Mouse (Mus musculus): ENCODE data around the gene Pard6a. TPM values are rescaled to one million over a fixed set of nuclear protein-coding genes. Genes with fewer than 3 reads are reported as not detected.
A peak's percentile ranks its signal among the peaks of the same experiment; 100 is the strongest.

Pard6a gene
- polyA plus RNA-seq, 1 experiment from 2014 or later = 13.2 TPM

GRCm38 (mm10) chr8:105732186-105732585 lies 31.2 kb downstream of the Pard6a start:
- 89% methylated on average over 5 of the region's 5 CpGs for WGBS
- H3K4me2 ChIP-seq (ENCODE audit: low read depth, low read length) = no peak overlapping the region
- DNase-seq (ENCODE audit: low spot score) = no peak
- ATAC-seq (replicated peaks; ENCODE audit: insufficient number of reproducible peaks, low FRiP score, low TSS enrichment, low read depth) = no peak
- H3K9me3 ChIP-seq (replicated peaks; ENCODE audit: control insufficient read depth, low read length) = no peaks in the 10 kb centered on the region
- H3K9ac ChIP-seq (replicated peaks; ENCODE audit: low read length) = no peak overlapping the region
- no peak overlapping the region for H3K27ac ChIP-seq (replicated peaks; ENCODE audit: low read depth, low read length)
- H3K4me1 ChIP-seq (ENCODE audit: control insufficient read depth, insufficient read depth, low read length) = no peaks in the 10 kb centered on the region
- H3K27me3 ChIP-seq (ENCODE audit: control insufficient read depth, insufficient read depth, low read length) = no peaks in the 10 kb centered on the region
- H3K4me3 ChIP-seq (ENCODE audit: low read depth, low read length) = no peak overlapping the region
- H3K36me3 ChIP-seq (replicated peaks; ENCODE audit: control insufficient read depth, insufficient read depth, low read depth, low read length) = peaks cover 4% of the 10 kb centered on the region; the same call in 1 of the 2 replicates

GRCm38 (mm10) chr8:105739216-105739615 lies 38.3 kb downstream of the Pard6a start:
- H3K9ac ChIP-seq (replicated peaks; ENCODE audit: low read length) = no peak overlapping the region
- no peak overlapping the region for H3K27ac ChIP-seq (replicated peaks; ENCODE audit: low read depth, low read length)
- ATAC-seq (replicated peaks; ENCODE audit: insufficient number of reproducible peaks, low FRiP score, low TSS enrichment, low read depth) (no peak), DNase-seq (ENCODE audit: low spot score) (no peak)
- no peak overlapping the region for H3K4me2 ChIP-seq (ENCODE audit: low read depth, low read length)
- no peak overlapping the region for H3K4me3 ChIP-seq (ENCODE audit: low read depth, low read length)
- H3K27me3 ChIP-seq (ENCODE audit: control insufficient read depth, insufficient read depth, low read length) = no peaks in the 10 kb centered on the region
- H3K4me1 ChIP-seq (ENCODE audit: control insufficient read depth, insufficient read depth, low read length) = no peaks in the 10 kb centered on the region
- 90% methylated on average over 5 of the region's 5 CpGs for WGBS
- H3K36me3 ChIP-seq (replicated peaks; ENCODE audit: control insufficient read depth, insufficient read depth, low read depth, low read length) = no peaks in the 10 kb centered on the region
- H3K9me3 ChIP-seq (replicated peaks; ENCODE audit: control insufficient read depth, low read length) = no peaks in the 10 kb centered on the region

GRCm38 (mm10) chr8:105743301-105743700 lies 42.4 kb downstream of the Pard6a start:
- Histone ChIP-seq H3K4me3 (ENCODE audit: low read depth, low read length) (no peak overlapping the region), H3K4me1 (ENCODE audit: control insufficient read depth, insufficient read depth, low read length) (no peaks in the 10 kb centered on the region), H3K36me3 (replicated peaks; ENCODE audit: control insufficient read depth, insufficient read depth, low read depth, low read length) (no peaks in the 10 kb centered on the region), H3K27ac (replicated peaks; ENCODE audit: low read depth, low read length) (no peak overlapping the region), H3K9me3 (replicated peaks; ENCODE audit: control insufficient read depth, low read length) (no peaks in the 10 kb centered on the region), H3K9ac (replicated peaks; ENCODE audit: low read length) (no peak overlapping the region), H3K27me3 (ENCODE audit: control insufficient read depth, insufficient read depth, low read length) (no peaks in the 10 kb centered on the region), H3K4me2 (ENCODE audit: low read depth, low read length) (no peak overlapping the region)
- DNase-seq (ENCODE audit: low spot score) (no peak), ATAC-seq (replicated peaks; ENCODE audit: insufficient number of reproducible peaks, low FRiP score, low TSS enrichment, low read depth) (no peak)
- WGBS = 87% methylated on average over 4 of the region's 4 CpGs

GRCm38 (mm10) chr8:105750606-105751005 lies 49.7 kb downstream of the Pard6a start:
- WGBS = 11% methylated on average over 11 of the region's 11 CpGs
- Histone ChIP-seq H3K4me2 (ENCODE audit: low read depth, low read length) (no peak overlapping the region), H3K4me1 (ENCODE audit: control insufficient read depth, insufficient read depth, low read length) (no peaks in the 10 kb centered on the region), H3K27ac (replicated peaks; ENCODE audit: low read depth, low read length) (no peak overlapping the region), H3K27me3 (ENCODE audit: control insufficient read depth, insufficient read depth, low read length) (no peaks in the 10 kb centered on the region), H3K36me3 (replicated peaks; ENCODE audit: control insufficient read depth, insufficient read depth, low read depth, low read length) (no peaks in the 10 kb centered on the region), H3K9me3 (replicated peaks; ENCODE audit: control insufficient read depth, low read length) (no peaks in the 10 kb centered on the region), H3K9ac (replicated peaks; ENCODE audit: low read length) (no peak overlapping the region), H3K4me3 (ENCODE audit: low read depth, low read length) (no peak overlapping the region)
- DNase-seq (ENCODE audit: low spot score) (peak; percentile 55), ATAC-seq (replicated peaks; ENCODE audit: insufficient number of reproducible peaks, low FRiP score, low TSS enrichment, low read depth) (no peak)

Other genes starting within 250 kb of the Pard6a start
- gene Tppp3, start 229.6 kb upstream of the Pard6a start, polyA plus RNA-seq (2014; fragmentation: Nextera tagmentation; extraction: Ambion mirVana) = 49.5 and 59.1 TPM in 2 replicates
- 15.0 and 17.9 TPM in 2 replicates for gene Zdhhc1, start 204.2 kb upstream of the Pard6a start, polyA plus RNA-seq (2014; fragmentation: Nextera tagmentation; extraction: Ambion mirVana)
- 11.9 and 12.6 TPM in 2 replicates for gene Hsd11b2, start 182.4 kb upstream of the Pard6a start, polyA plus RNA-seq (2014; fragmentation: Nextera tagmentation; extraction: Ambion mirVana)
- 89.8 and 95.5 TPM in 2 replicates for gene Atp6v0d1, start 135.1 kb upstream of the Pard6a start, polyA plus RNA-seq (2014; fragmentation: Nextera tagmentation; extraction: Ambion mirVana)
- gene Ripor1, start 95.9 kb upstream of the Pard6a start, polyA plus RNA-seq (2014; fragmentation: Nextera tagmentation; extraction: Ambion mirVana) = 7.3 and 8.7 TPM in 2 replicates
- gene Ctcf, start 64.6 kb upstream of the Pard6a start, polyA plus RNA-seq (2014; fragmentation: Nextera tagmentation; extraction: Ambion mirVana) = 116 and 118 TPM in 2 replicates
- gene Agrp, start 63.8 kb upstream of the Pard6a start, polyA plus RNA-seq (2014; fragmentation: Nextera tagmentation; extraction: Ambion mirVana) = 1.0 and 1.7 TPM in 2 replicates
- 0.88 and 1.8 TPM in 2 replicates for gene Carmil2, start 14.9 kb upstream of the Pard6a start, polyA plus RNA-seq (2014; fragmentation: Nextera tagmentation; extraction: Ambion mirVana)
- 53.8 and 56.5 TPM in 2 replicates for gene Acd, start within 50 bp of the Pard6a start, polyA plus RNA-seq (2014; fragmentation: Nextera tagmentation; extraction: Ambion mirVana)
- 0.50 TPM in 1 of 2 replicates, not detected in the other for gene 4933405L10Rik, start 6.5 kb downstream of the Pard6a start, polyA plus RNA-seq (2014; fragmentation: Nextera tagmentation; extraction: Ambion mirVana)
- gene Enkd1, start 7.1 kb downstream of the Pard6a start, polyA plus RNA-seq (2014; fragmentation: Nextera tagmentation; extraction: Ambion mirVana) = 31.2 and 36.7 TPM in 2 replicates
- 24.5 and 26.6 TPM in 2 replicates for gene Gfod2, start 57.5 kb downstream of the Pard6a start, polyA plus RNA-seq (2014; fragmentation: Nextera tagmentation; extraction: Ambion mirVana)
- gene Ranbp10, start 126.2 kb downstream of the Pard6a start, polyA plus RNA-seq (2014; fragmentation: Nextera tagmentation; extraction: Ambion mirVana) = 11.2 and 13.0 TPM in 2 replicates
- 0.27 TPM in 1 of 2 replicates, not detected in the other for gene Tsnaxip1, start 126.6 kb downstream of the Pard6a start, polyA plus RNA-seq (2014; fragmentation: Nextera tagmentation; extraction: Ambion mirVana)
- 50.8 and 53.1 TPM in 2 replicates for gene Cenpt, start 152.1 kb downstream of the Pard6a start, polyA plus RNA-seq (2014; fragmentation: Nextera tagmentation; extraction: Ambion mirVana)
- 67.7 and 72.4 TPM in 2 replicates for gene Thap11, start 154.0 kb downstream of the Pard6a start, polyA plus RNA-seq (2014; fragmentation: Nextera tagmentation; extraction: Ambion mirVana)
- gene Nutf2, start 159.4 kb downstream of the Pard6a start, polyA plus RNA-seq (2014; fragmentation: Nextera tagmentation; extraction: Ambion mirVana) = 262 and 323 TPM in 2 replicates
- gene Edc4, start 179.7 kb downstream of the Pard6a start, polyA plus RNA-seq (2014; fragmentation: Nextera tagmentation; extraction: Ambion mirVana) = 31.8 and 35.4 TPM in 2 replicates
- gene Nrn1l, start 192.4 kb downstream of the Pard6a start, polyA plus RNA-seq (2014; fragmentation: Nextera tagmentation; extraction: Ambion mirVana) = 0.38 and 0.52 TPM in 2 replicates
- 16.8 and 23.1 TPM in 2 replicates for gene Pskh1, start 199.3 kb downstream of the Pard6a start, polyA plus RNA-seq (2014; fragmentation: Nextera tagmentation; extraction: Ambion mirVana)
- gene Ctrl, start 232.7 kb downstream of the Pard6a start, polyA plus RNA-seq (2014; fragmentation: Nextera tagmentation; extraction: Ambion mirVana) = 0.58 and 0.59 TPM in 2 replicates
- 23.1 and 24.1 TPM in 2 replicates for gene Psmb10, start 237.3 kb downstream of the Pard6a start, polyA plus RNA-seq (2014; fragmentation: Nextera tagmentation; extraction: Ambion mirVana)
- 0.84 and 1.1 TPM in 2 replicates for gene Lcat, start 242.2 kb downstream of the Pard6a start, polyA plus RNA-seq (2014; fragmentation: Nextera tagmentation; extraction: Ambion mirVana)